Mouse (Mus musculus) limb, embryonic 14.5 days (tissue): ENCODE results near the gene Bicdl2. TPM values are rescaled to one million over a fixed set of nuclear protein-coding genes. Genes with fewer than 3 reads are reported as not detected.
A peak's percentile ranks its signal among the peaks of the same experiment; 100 is the strongest.

Experiments used
- ATAC-seq: fragments of 200-750 bp; cut with Nextera tagmentation; 2 replicates; pipeline ENCODE4 v1.8.0; 2017; ENCODE audit warnings: low read depth, moderate number of reproducible peaks, moderate TSS enrichment; ENCODE audit not compliant: low FRiP score
- DNase-seq: peaks from one replicate; pipeline ENCODE4 v3.0.0-alpha.2; 2015; ENCODE audit warnings: low spot score
- H3K27ac ChIP-seq: fragments of 300-500 bp; sonication (generic); replicated peaks from 2 replicates; pipeline ENCODE4 v1.5.1; 2014; ENCODE audit warnings: low read depth, mild to moderate bottlenecking, low read length, moderate library complexity, mixed read lengths
- H3K27me3 ChIP-seq: fragments of 300-500 bp; sonication (generic); 2 replicates; pipeline ENCODE4 v1.6.1; 2014; ENCODE audit warnings: low read length, mixed read lengths; ENCODE audit not compliant: control insufficient read depth, insufficient read depth
- H3K36me3 ChIP-seq: fragments of 300-500 bp; sonication (generic); 2 replicates; pipeline ENCODE4 v1.6.1; 2014; ENCODE audit warnings: mild to moderate bottlenecking, low read length, moderate library complexity, mixed read lengths; ENCODE audit not compliant: control insufficient read depth, insufficient read depth
- H3K4me1 ChIP-seq: fragments of 300-500 bp; sonication (generic); 2 replicates; pipeline ENCODE4 v1.6.1; 2014; ENCODE audit warnings: antibody characterized with exemption, low read length, mixed read lengths; ENCODE audit not compliant: control insufficient read depth, insufficient read depth
- H3K4me2 ChIP-seq: fragments of 300-500 bp; sonication (generic); replicated peaks from 2 replicates; pipeline ENCODE4 v1.6.1; 2014; ENCODE audit warnings: low read depth, mild to moderate bottlenecking, low read length, moderate library complexity; ENCODE audit not compliant: severe bottlenecking
- H3K4me3 ChIP-seq: fragments of 300-500 bp; sonication (generic); replicated peaks from 2 replicates; pipeline ENCODE4 v1.5.1; 2014; ENCODE audit warnings: low read length
- H3K9ac ChIP-seq: fragments of 300-500 bp; sonication (generic); 2 replicates; pipeline ENCODE4 v1.6.1; 2014; ENCODE audit warnings: mild to moderate bottlenecking, low read depth, low read length, moderate library complexity; ENCODE audit not compliant: severe bottlenecking
- H3K9me3 ChIP-seq: fragments of 300-500 bp; sonication (generic); 2 replicates; pipeline ENCODE4 v1.6.1; 2016; ENCODE audit warnings: low read length; ENCODE audit not compliant: control insufficient read depth
- POLR2A ChIP-seq: fragments of 200-500 bp; IDR thresholded peaks from 2 replicates; pipeline ENCODE4 v1.8.0; 2012; ENCODE audit warnings: inconsistent platforms, mild to moderate bottlenecking, moderate library complexity, borderline replicate concordance; ENCODE audit not compliant: insufficient read depth, insufficient read length; ENCODE audit errors: extremely low read depth
- WGBS: fragments of 180-500 bp; shearing (Covaris S2); extraction: QIAGEN DNeasy Blood & Tissue Kit; methylation state at CpG from one replicate; pipeline ENCODE4 v1.1.7; 2014; 5-methylcytosine and 5-hydroxymethylcytosine counted together
- polyA plus RNA-seq, 2 experiments: library from polyadenylated mRNA; depleted of rRNA in 1 of 2; stranded (reverse) in 1 of 2; unstranded in 1 of 2; fragments of >200 nt; fragmentation: Nextera tagmentation in 1 of 2; extraction: Ambion mirVana in 1 of 2; gene quantifications; 2 replicates each; pipeline versions ENCODE4 v1.2.1 to v1.2.3; 2012 to 2014

Gene Bicdl2
- polyA plus RNA-seq, 2 experiments: 2.8 to 5.8 TPM

DNA sequence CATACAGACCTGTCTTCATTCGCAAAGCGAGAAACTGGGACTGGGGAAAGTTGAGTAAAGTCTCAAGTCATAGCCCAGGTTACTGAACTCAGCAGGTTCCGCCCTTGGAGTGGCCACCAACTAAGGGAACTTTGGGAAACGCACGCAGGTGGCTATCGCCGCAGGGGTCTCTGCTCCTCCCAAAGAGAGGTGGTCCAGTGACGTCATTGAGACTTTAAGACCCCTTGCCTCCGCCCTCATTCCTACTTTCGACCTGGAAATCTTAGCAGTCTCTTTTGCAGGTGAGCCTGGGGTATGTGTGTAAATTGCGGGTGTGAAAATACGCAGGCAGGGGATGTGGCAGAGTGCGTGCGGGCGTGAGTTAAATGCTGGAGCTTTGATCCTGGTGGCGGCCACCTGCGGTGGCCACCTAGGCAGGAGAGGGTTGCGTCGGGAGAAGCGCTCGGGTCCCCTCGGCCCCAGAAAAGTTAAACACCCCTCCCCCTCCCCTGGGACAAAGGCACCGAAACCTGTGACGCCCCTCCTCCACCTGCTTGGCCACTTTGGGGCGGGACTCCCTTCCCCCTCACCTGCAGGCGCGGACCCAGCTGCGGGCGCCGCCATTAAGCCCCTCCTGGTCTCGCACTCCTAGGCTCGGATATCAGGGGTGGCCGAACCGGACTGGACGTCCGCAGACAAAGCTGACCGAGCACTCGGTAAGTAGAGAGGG is 19.0 kb downstream of the Bicdl2 start, which contains the start of gene Cldn6:
TSS of gene Cldn6 (plus strand) at position 123 of the 709 bp plus-strand sequence.
- Histone ChIP-seq H3K9ac (no peak within 1 kb of the TSS), H3K4me2 (peak within 1 kb of the TSS; percentile 45), H3K4me3 (peak within 1 kb of the TSS; percentile 29), H3K36me3 (no peaks in the 10 kb centered on the region), H3K27ac (no peak within 1 kb of the TSS), H3K27me3 (peaks cover 52% of the 10 kb centered on the region), H3K4me1 (peaks cover 53% of the 10 kb centered on the region), H3K9me3 (no peaks in the 10 kb centered on the region)
- 3% methylated on average over 37 of the region's 38 CpGs for WGBS
- no peak for TF ChIP-seq POLR2A
- ATAC-seq (no peak), DNase-seq (no peak)

DNA sequence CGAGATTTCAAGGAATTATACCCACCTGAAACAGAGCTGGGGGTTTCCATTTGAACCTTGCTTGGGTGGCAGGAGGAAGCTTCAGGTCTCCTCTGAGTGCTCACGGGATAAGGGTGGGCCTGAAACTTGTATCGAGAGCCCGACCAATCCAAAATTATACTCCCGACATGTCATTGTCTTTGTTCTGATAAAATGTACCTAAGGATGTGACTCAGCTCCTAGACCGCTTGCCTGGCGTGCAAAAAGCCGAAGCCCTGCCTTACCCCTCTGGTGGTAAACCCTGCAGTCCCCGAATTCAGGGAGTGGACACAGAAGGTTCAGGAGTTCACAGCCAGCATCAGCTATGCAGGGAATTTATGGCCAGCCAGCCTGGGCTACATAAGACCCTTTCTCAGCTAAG is 20.0 kb downstream of the Bicdl2 start:
- Histone ChIP-seq H3K9ac (no peak overlapping the region), H3K27me3 (peaks cover 52% of the 10 kb centered on the region), H3K4me2 (0 out of 2 replicates have a peak overlapping the region, but pooled peaks have one; percentile 45), H3K4me1 (peaks cover 46% of the 10 kb centered on the region), H3K27ac (no peak overlapping the region), H3K4me3 (peak overlapping the region; percentile 29), H3K9me3 (no peaks in the 10 kb centered on the region), H3K36me3 (no peaks in the 10 kb centered on the region)
- DNase-seq (no peak), ATAC-seq (no peak)
- TF ChIP-seq POLR2A: no peak
- WGBS: 67% methylated on average over 9 of the region's 9 CpGs

GRCm38 (mm10) chr17:23681086-23681485 is 20.8 kb downstream of the Bicdl2 start:
- DNase-seq (no peak), ATAC-seq (no peak)
- no peak overlapping the region for H3K4me2 ChIP-seq
- peaks cover 50% of the 10 kb centered on the region for H3K27me3 ChIP-seq
- no peak overlapping the region for H3K27ac ChIP-seq
- no peaks in the 10 kb centered on the region for H3K36me3 ChIP-seq
- H3K9ac ChIP-seq: no peak overlapping the region
- no peaks in the 10 kb centered on the region for H3K9me3 ChIP-seq
- H3K4me1 ChIP-seq: peaks cover 39% of the 10 kb centered on the region
- no peak for TF ChIP-seq POLR2A
- H3K4me3 ChIP-seq: no peak overlapping the region
- WGBS: 64% methylated on average over 10 of the region's 10 CpGs

DNA sequence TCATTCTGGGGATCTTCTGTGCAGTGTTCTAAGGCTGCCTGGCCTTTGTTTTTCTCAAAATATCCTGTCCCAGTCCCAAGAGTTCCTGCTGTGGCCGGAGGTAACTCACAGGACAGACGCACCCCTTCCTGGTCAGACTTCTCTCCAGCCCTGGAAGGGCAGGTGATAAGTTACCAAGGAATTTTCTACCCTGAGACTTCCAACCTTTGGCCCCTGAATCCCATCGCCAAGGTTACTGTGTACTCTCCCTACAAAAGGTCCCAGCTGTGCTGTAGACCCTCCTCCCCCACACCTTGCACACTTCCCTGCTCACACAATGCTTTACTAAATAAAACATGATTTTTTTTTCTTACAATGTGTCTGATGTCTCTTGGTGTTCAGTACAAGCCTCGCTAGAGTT is 21.8 kb downstream of the Bicdl2 start:
- no peak overlapping the region for H3K27ac ChIP-seq
- no peak overlapping the region for H3K9ac ChIP-seq
- H3K4me1 ChIP-seq: peaks cover 33% of the 10 kb centered on the region
- no peaks in the 10 kb centered on the region for H3K9me3 ChIP-seq
- no peaks in the 10 kb centered on the region for H3K36me3 ChIP-seq
- DNase-seq (no peak), ATAC-seq (no peak)
- peaks cover 44% of the 10 kb centered on the region for H3K27me3 ChIP-seq
- no peak for TF ChIP-seq POLR2A
- WGBS: 62% methylated on average over 4 of the region's 4 CpGs
- no peak overlapping the region for H3K4me3 ChIP-seq
- no peak overlapping the region for H3K4me2 ChIP-seq

- no peak overlapping the region; the same call in 1 of the 2 replicates for H3K4me3 ChIP-seq
- peak overlapping the region; percentile 34 for H3K4me2 ChIP-seq
- H3K27me3 ChIP-seq: peaks cover 44% of the 10 kb centered on the region
- WGBS: 62% methylated on average over 3 of the region's 3 CpGs
- TF ChIP-seq POLR2A: no peak
- H3K9ac ChIP-seq: no peak overlapping the region
- H3K4me1 ChIP-seq: peaks cover 31% of the 10 kb centered on the region
- DNase-seq (no peak), ATAC-seq (no peak)
- H3K27ac ChIP-seq: no peak overlapping the region
- no peaks in the 10 kb centered on the region for H3K9me3 ChIP-seq
- no peaks in the 10 kb centered on the region for H3K36me3 ChIP-seq
Measured at GRCm38 (mm10) chr17:23682530-23682929, 22.2 kb downstream of the Bicdl2 start.

GRCm38 (mm10) chr17:23683226-23683625 is 22.9 kb downstream of the Bicdl2 start:
- peaks cover 28% of the 10 kb centered on the region for H3K4me1 ChIP-seq
- peak overlapping the region; percentile 40; the same call in 1 of the 2 replicates for H3K9ac ChIP-seq
- peak overlapping the region; percentile 34 for H3K4me2 ChIP-seq
- H3K36me3 ChIP-seq: no peaks in the 10 kb centered on the region
- peak overlapping the region; percentile 20 for H3K4me3 ChIP-seq
- DNase-seq: no peak
- ATAC-seq: no peak
- no peaks in the 10 kb centered on the region for H3K9me3 ChIP-seq
- peak overlapping the region; percentile 33 for H3K27ac ChIP-seq
- WGBS: 17% methylated on average over 15 of the region's 15 CpGs
- H3K27me3 ChIP-seq: peaks cover 44% of the 10 kb centered on the region
- TF ChIP-seq POLR2A: no peak
